In the genomic region with DNA sequence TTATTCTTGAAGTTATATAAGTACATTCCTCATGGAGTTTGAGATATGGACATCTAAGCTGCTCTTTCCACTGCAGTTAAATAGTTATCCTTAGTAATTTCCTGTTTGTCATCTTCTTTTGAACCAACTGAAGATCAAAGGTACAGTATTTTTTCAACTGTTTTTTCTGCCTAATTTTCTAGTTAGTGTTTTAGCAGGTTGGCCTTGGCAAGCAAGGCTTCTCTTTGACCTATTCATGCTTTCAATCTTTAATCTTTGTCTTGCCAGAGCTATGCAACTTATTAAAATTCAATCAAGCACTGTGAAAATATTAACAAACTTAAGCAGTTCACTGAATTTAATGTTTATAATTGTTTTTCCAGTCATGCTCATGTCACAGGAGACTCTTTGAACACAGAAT, we compare ENCODE assay signal across 28 mouse cellular contexts. TPM values are rescaled to one million over a fixed set of nuclear protein-coding genes. Genes with fewer than 3 reads are reported as not detected.
A peak's percentile ranks its signal among the peaks of the same experiment; 100 is the strongest.
DNase-seq lines count a peak whose midpoint lies in the region; ATAC-seq and TF ChIP-seq lines count a peak whose summit lies in the region.
"Had no signal": no experiment of that assay in that cellular context is flagged by ENCODE, and none has a peak within 500 bp of the region (broad histone marks: within the 10 kb centered on the region; RNA-seq: fewer than 3 reads in every experiment).

No protein-coding gene starts in this region.

- DNase-seq in kidney, adult 11 months, result peak; percentile 8
- DNase-seq in kidney, adult 8-10 months, result peak; percentile 28 to 36
- DNase-seq in kidney, postnatal 0 days (ENCODE audit: low spot score), result peak; percentile 52
- no peak for DNase-seq in kidney, postnatal 10 days
- peak; percentile 22 to 23 for DNase-seq in kidney, postnatal 36 days
- no peak for DNase-seq in kidney, postnatal 4 days
- DNase-seq: adrenal gland, adult 8-10 months; adrenal gland, postnatal 14 days; adrenal gland, postnatal 36 days; B cell, adult 2 months; cerebellum, adult 11-12 months; cerebellum, adult 2 months; cerebellum, adult 9-10 months; cerebellum, postnatal 10 days; cerebellum, postnatal 25 days had no signal

- no peak for ATAC-seq in kidney, embryonic 15.5 days (replicated peaks; ENCODE audit: low FRiP score)
- no peak for ATAC-seq in kidney, embryonic 16.5 days (ENCODE audit: low FRiP score, low TSS enrichment)
- ATAC-seq in kidney, postnatal 0 days (replicated peaks; ENCODE audit: low FRiP score, low read depth), result no peak
- ATAC-seq: activated CD4-positive, CD25-positive, alpha-beta regulatory T cell, adult 4 months; CD4-positive, CD25-positive, alpha-beta regulatory T cell, adult 4 months; forebrain, embryonic 13.5 days; Patski had no signal

- no peak for TF ChIP-seq CTCF in kidney, postnatal 0 days (IDR thresholded peaks at IDR 0.05; ENCODE audit: low read depth)

- no peak overlapping the region for H3K27ac ChIP-seq in kidney, embryonic 15.5 days
- H3K27ac ChIP-seq in kidney, embryonic 16.5 days (ENCODE audit: low read length), result no peak overlapping the region
- no peak overlapping the region for H3K27ac ChIP-seq in kidney, postnatal 0 days
- H3K27ac ChIP-seq: embryonic facial prominence, embryonic 10.5 days; embryonic facial prominence, embryonic 12.5 days; forebrain, embryonic 13.5 days had no signal

- no peak overlapping the region for H3K9ac ChIP-seq in kidney, embryonic 15.5 days
- H3K9ac ChIP-seq in kidney, embryonic 16.5 days (replicated peaks; ENCODE audit: low read length), result no peak overlapping the region
- H3K9ac ChIP-seq in kidney, postnatal 0 days (ENCODE audit: low read depth, low read length), result no peak overlapping the region
- H3K9ac ChIP-seq: embryonic facial prominence, embryonic 12.5 days; forebrain, embryonic 13.5 days had no signal

- no peak overlapping the region for H3K4me2 ChIP-seq in kidney, embryonic 15.5 days
- no peak overlapping the region for H3K4me2 ChIP-seq in kidney, embryonic 16.5 days (replicated peaks; ENCODE audit: low read depth, low read length)
- no peak overlapping the region for H3K4me2 ChIP-seq in kidney, postnatal 0 days (ENCODE audit: low read length)
- H3K4me2 ChIP-seq: embryonic facial prominence, embryonic 12.5 days; forebrain, embryonic 13.5 days had no signal

- no peaks in the 10 kb centered on the region for H3K27me3 ChIP-seq in kidney, embryonic 15.5 days
- H3K27me3 ChIP-seq in kidney, embryonic 16.5 days (ENCODE audit: insufficient read depth, low read length), result no peaks in the 10 kb centered on the region
- H3K27me3 ChIP-seq in kidney, postnatal 0 days (ENCODE audit: insufficient read depth, low read length), result no peaks in the 10 kb centered on the region
- H3K27me3 ChIP-seq: CH12.LX; embryonic facial prominence, embryonic 12.5 days; forebrain, embryonic 13.5 days; Patski had no signal

- H3K4me3 ChIP-seq in kidney, embryonic 15.5 days (replicated peaks), result no peak overlapping the region
- H3K4me3 ChIP-seq in kidney, embryonic 16.5 days (ENCODE audit: low read length), result no peak overlapping the region
- H3K4me3 ChIP-seq in kidney, postnatal 0 days (replicated peaks; ENCODE audit: low read depth, low read length), result no peak overlapping the region
- H3K4me3 ChIP-seq: embryonic facial prominence, embryonic 10.5 days; embryonic facial prominence, embryonic 12.5 days; forebrain, embryonic 13.5 days had no signal

- no peaks in the 10 kb centered on the region for H3K36me3 ChIP-seq in kidney, embryonic 15.5 days
- no peaks in the 10 kb centered on the region for H3K36me3 ChIP-seq in kidney, embryonic 16.5 days (ENCODE audit: insufficient read depth, low read length)
- H3K36me3 ChIP-seq in kidney, postnatal 0 days (ENCODE audit: insufficient read depth, low read length), result no peaks in the 10 kb centered on the region
- H3K36me3 ChIP-seq: embryonic facial prominence, embryonic 10.5 days; embryonic facial prominence, embryonic 12.5 days; G1E had no signal

- H3K4me1 ChIP-seq in kidney, embryonic 15.5 days, result no peaks in the 10 kb centered on the region
- no peaks in the 10 kb centered on the region for H3K4me1 ChIP-seq in kidney, embryonic 16.5 days (ENCODE audit: insufficient read depth, low read length)
- no peaks in the 10 kb centered on the region for H3K4me1 ChIP-seq in kidney, postnatal 0 days (replicated peaks; ENCODE audit: insufficient read depth, low read length)
- H3K4me1 ChIP-seq: embryonic facial prominence, embryonic 10.5 days; embryonic facial prominence, embryonic 12.5 days; forebrain, embryonic 13.5 days had no signal

- no peaks in the 10 kb centered on the region for H3K9me3 ChIP-seq in kidney, embryonic 15.5 days (replicated peaks)
- H3K9me3 ChIP-seq in kidney, embryonic 16.5 days (ENCODE audit: low read length), result no peaks in the 10 kb centered on the region
- H3K9me3 ChIP-seq in kidney, postnatal 0 days (replicated peaks; ENCODE audit: low read length), result no peaks in the 10 kb centered on the region
- H3K9me3 ChIP-seq: embryonic facial prominence, embryonic 10.5 days; embryonic facial prominence, embryonic 12.5 days; forebrain, embryonic 13.5 days; G1E had no signal

RNA-seq across cellular contexts. Expression of a gene that starts 14.0 kb away (rescaled TPM):
- not detected in 2 replicates for polyA plus RNA-seq in kidney, embryonic 15.5 days (2015; fragmentation: Nextera tagmentation; extraction: Ambion mirVana)
- polyA plus RNA-seq in kidney, embryonic 16.5 days (2015; fragmentation: Nextera tagmentation; extraction: Ambion mirVana), result not detected in 2 replicates
- not detected in 2 replicates for polyA plus RNA-seq in kidney, postnatal 0 days (2015; fragmentation: Nextera tagmentation; extraction: Ambion mirVana)
- polyA plus RNA-seq: activated CD4-positive, CD25-positive, alpha-beta regulatory T cell, adult 4 months; CD4-positive, CD25-positive, alpha-beta regulatory T cell, adult 4 months; cerebellum, adult 2 months; cortical plate, adult 2 months; embryonic facial prominence, embryonic 10.5 days; embryonic facial prominence, embryonic 12.5 days; embryonic facial prominence, embryonic 14.5 days; forebrain, embryonic 11.5 days; forebrain, embryonic 13.5 days; G1E; Patski had no signal

Comparison
In these comparisons a context has a peak if more than half of its experiments do, and no peak if none do; other contexts are left out.
1. DNase-seq: peak in kidney, adult 11 months (single experiment), kidney, adult 8-10 months (2 of 2), kidney, postnatal 0 days (single experiment) and kidney, postnatal 36 days (2 of 2); none in kidney, postnatal 10 days (single experiment) and kidney, postnatal 4 days (0 of 2).